Mouse (Mus musculus): Measurements from ENCODE around the gene Ctbp2. TPM values are rescaled to one million over a fixed set of nuclear protein-coding genes. Genes with fewer than 3 reads are reported as not detected.

Ctbp2 gene
- total RNA-seq, 1 experiment, result 241 TPM

- H3K4me3 ChIP-seq (ENCODE audit: insufficient read depth in 1 of 2, low read depth in 1 of 2, low read length in 2 of 2, poor library complexity in 1 of 2, severe bottlenecking in 1 of 2), result no peak overlapping the region
- H3K9me3 ChIP-seq (ENCODE audit: control insufficient read depth, insufficient read depth, low read depth, low read length), result no peaks in the 10 kb centered on the region
- no peak overlapping the region; the same call in 1 of the 2 replicates for H3K27ac ChIP-seq (ENCODE audit: insufficient read depth, low read depth, low read length, poor library complexity, severe bottlenecking)
- in situ Hi-C loops (cut with MboI; ENCODE audit: low sequenced_read_pairs in 2 of 2, unreplicated experiment in 2 of 2), result no loop called here
- TF ChIP-seq HCFC1 (IDR thresholded peaks at IDR 0.05; ENCODE audit: borderline replicate concordance, insufficient read depth, low read length), result no peak
- TF ChIP-seq MAFK (IDR thresholded peaks at IDR 0.05; ENCODE audit: insufficient read depth, low read depth, low read length), result no peak
- no peak for TF ChIP-seq ZNF384 (IDR thresholded peaks at IDR 0.05; ENCODE audit: low read depth, low read length)
- TF ChIP-seq ZC3H11A (IDR thresholded peaks at IDR 0.05; ENCODE audit: borderline replicate concordance, low read depth, low read length), result no peak
- no peak for TF ChIP-seq CHD2 (IDR thresholded peaks at IDR 0.05; ENCODE audit: low read depth, low read length)
- peaks cover 6 to 36% of the 10 kb centered on the region in 2 experiments for H3K4me1 ChIP-seq (ENCODE audit: control insufficient read depth in 2 of 2, insufficient read depth in 2 of 2, low read length in 2 of 2, poor library complexity in 1 of 2)
- no peak overlapping the region for H3K9ac ChIP-seq (ENCODE audit: insufficient read depth, low read depth, low read length, poor library complexity, severe bottlenecking)
- H3K36me3 ChIP-seq (ENCODE audit: control insufficient read depth, insufficient read depth, low read length, poor library complexity, severe bottlenecking), result peaks cover 33% of the 10 kb centered on the region; the same call in 1 of the 2 replicates
- DNase-seq (ENCODE audit: low read depth, low spot score), result no peak
These were observed 34.4 kb downstream of the Ctbp2 start for GRCm38 (mm10) chr7:133089621-133090260.

- Histone ChIP-seq H3K27ac (ENCODE audit: insufficient read depth, low read depth, low read length, poor library complexity, severe bottlenecking) (no peak overlapping the region), H3K4me3 (ENCODE audit: insufficient read depth in 1 of 2, low read depth in 1 of 2, low read length in 2 of 2, poor library complexity in 1 of 2, severe bottlenecking in 1 of 2) (0 out of 4 replicates have a peak overlapping the region, but pooled peaks have one; percentile 1 to 2), H3K4me1 (ENCODE audit: control insufficient read depth in 2 of 2, insufficient read depth in 2 of 2, low read length in 2 of 2, poor library complexity in 1 of 2) (peaks cover 4 to 41% of the 10 kb centered on the region in 2 experiments), H3K9ac (ENCODE audit: insufficient read depth, low read depth, low read length, poor library complexity, severe bottlenecking) (no peak overlapping the region), H3K9me3 (ENCODE audit: control insufficient read depth, insufficient read depth, low read depth, low read length) (no peaks in the 10 kb centered on the region), H3K36me3 (ENCODE audit: control insufficient read depth, insufficient read depth, low read length, poor library complexity, severe bottlenecking) (peaks cover 39% of the 10 kb centered on the region; the same call in 1 of the 2 replicates)
- no peak for TF ChIP-seq ZC3H11A (IDR thresholded peaks at IDR 0.05; ENCODE audit: borderline replicate concordance, low read depth, low read length)
- no peak for TF ChIP-seq HCFC1 (IDR thresholded peaks at IDR 0.05; ENCODE audit: borderline replicate concordance, insufficient read depth, low read length)
- TF ChIP-seq CHD2 (IDR thresholded peaks at IDR 0.05; ENCODE audit: low read depth, low read length), result no peak
- TF ChIP-seq ZNF384 (IDR thresholded peaks at IDR 0.05; ENCODE audit: low read depth, low read length), result no peak
- TF ChIP-seq MAFK (IDR thresholded peaks at IDR 0.05; ENCODE audit: insufficient read depth, low read depth, low read length), result no peak
- in situ Hi-C loops (cut with MboI; ENCODE audit: low sequenced_read_pairs in 2 of 2, unreplicated experiment in 2 of 2), result no loop called here
- no peak for DNase-seq (ENCODE audit: low read depth, low spot score)
These were observed 35.3 kb downstream of the Ctbp2 start for GRCm38 (mm10) chr7:133088830-133089261.

GRCm38 (mm10) chr7:133088411-133088810 lies 35.7 kb downstream of the Ctbp2 start:
- Histone ChIP-seq H3K36me3 (ENCODE audit: control insufficient read depth, insufficient read depth, low read length, poor library complexity, severe bottlenecking) (peaks cover 41% of the 10 kb centered on the region; the same call in 1 of the 2 replicates), H3K9ac (ENCODE audit: insufficient read depth, low read depth, low read length, poor library complexity, severe bottlenecking) (no peak overlapping the region), H3K27ac (ENCODE audit: insufficient read depth, low read depth, low read length, poor library complexity, severe bottlenecking) (no peak overlapping the region), H3K9me3 (ENCODE audit: control insufficient read depth, insufficient read depth, low read depth, low read length) (no peaks in the 10 kb centered on the region), H3K4me3 (ENCODE audit: insufficient read depth in 1 of 2, low read depth in 1 of 2, low read length in 2 of 2, poor library complexity in 1 of 2, severe bottlenecking in 1 of 2) (no peak overlapping the region), H3K4me1 (ENCODE audit: control insufficient read depth in 2 of 2, insufficient read depth in 2 of 2, low read length in 2 of 2, poor library complexity in 1 of 2) (peaks cover 1 to 43% of the 10 kb centered on the region in 2 experiments)
- DNase-seq (ENCODE audit: low read depth, low spot score), result no peak
- in situ Hi-C loops (cut with MboI; ENCODE audit: low sequenced_read_pairs in 2 of 2, unreplicated experiment in 2 of 2), result no loop called here
- TF ChIP-seq MAFK (IDR thresholded peaks at IDR 0.05; ENCODE audit: insufficient read depth, low read depth, low read length) (no peak), CHD2 (IDR thresholded peaks at IDR 0.05; ENCODE audit: low read depth, low read length) (no peak), ZC3H11A (IDR thresholded peaks at IDR 0.05; ENCODE audit: borderline replicate concordance, low read depth, low read length) (no peak), HCFC1 (IDR thresholded peaks at IDR 0.05; ENCODE audit: borderline replicate concordance, insufficient read depth, low read length) (no peak), ZNF384 (IDR thresholded peaks at IDR 0.05; ENCODE audit: low read depth, low read length) (no peak)

- in situ Hi-C loops (cut with MboI; ENCODE audit: low sequenced_read_pairs in 2 of 2, unreplicated experiment in 2 of 2), result no loop called here
- TF ChIP-seq ZC3H11A (IDR thresholded peaks at IDR 0.05; ENCODE audit: borderline replicate concordance, low read depth, low read length) (no peak), ZNF384 (IDR thresholded peaks at IDR 0.05; ENCODE audit: low read depth, low read length) (no peak), MAFK (IDR thresholded peaks at IDR 0.05; ENCODE audit: insufficient read depth, low read depth, low read length) (no peak), CHD2 (IDR thresholded peaks at IDR 0.05; ENCODE audit: low read depth, low read length) (no peak)
- Histone ChIP-seq H3K27ac (ENCODE audit: insufficient read depth, low read depth, low read length, poor library complexity, severe bottlenecking) (no peak overlapping the region), H3K9me3 (ENCODE audit: control insufficient read depth, insufficient read depth, low read depth, low read length) (no peaks in the 10 kb centered on the region), H3K4me3 (ENCODE audit: insufficient read depth in 1 of 2, low read depth in 1 of 2, low read length in 2 of 2, poor library complexity in 1 of 2, severe bottlenecking in 1 of 2) (no peak overlapping the region), H3K4me1 (ENCODE audit: control insufficient read depth in 2 of 2, insufficient read depth in 2 of 2, low read length in 2 of 2, poor library complexity in 1 of 2) (peaks cover 1 to 39% of the 10 kb centered on the region in 2 experiments; a peak in 3 of 4 replicates), H3K9ac (ENCODE audit: insufficient read depth, low read depth, low read length, poor library complexity, severe bottlenecking) (no peak overlapping the region), H3K36me3 (ENCODE audit: control insufficient read depth, insufficient read depth, low read length, poor library complexity, severe bottlenecking) (peaks cover 50% of the 10 kb centered on the region)
- no peak for DNase-seq (ENCODE audit: low read depth, low spot score)
These were observed 38.7 kb downstream of the Ctbp2 start for GRCm38 (mm10) chr7:133085408-133085807.
